In genomic region chr13:96045396-96045795, GRCm38 (mm10) we compare ENCODE assay signal across 33 mouse cellular contexts. TPM values are rescaled to one million over a fixed set of nuclear protein-coding genes. Genes with fewer than 3 reads are reported as not detected.
DNase-seq lines count a peak whose midpoint lies in the region; ATAC-seq and TF ChIP-seq lines count a peak whose summit lies in the region.
"Had no signal": no experiment of that assay in that cellular context is flagged by ENCODE, and none has a peak within 500 bp of the region (broad histone marks: within the 10 kb centered on the region; RNA-seq: fewer than 3 reads in every experiment).

No protein-coding gene starts in this region.

- no peak overlapping the region for H3K4me3 ChIP-seq in forebrain, embryonic 13.5 days
- H3K4me3 ChIP-seq in forebrain, embryonic 10.5 days: no peak overlapping the region
- H3K4me3 ChIP-seq in hindbrain, embryonic 13.5 days: no peak overlapping the region
- no peak overlapping the region for H3K4me3 ChIP-seq in hindbrain, embryonic 12.5 days
- H3K4me3 ChIP-seq: embryonic facial prominence, embryonic 10.5 days; heart, embryonic 10.5 days; limb, embryonic 13.5 days; liver, embryonic 12.5 days; midbrain, embryonic 13.5 days had no signal

- WGBS in forebrain, embryonic 13.5 days: 32% methylated on average over 5 of the region's 5 CpGs
- 73% methylated on average over 5 of the region's 5 CpGs for WGBS in forebrain, embryonic 10.5 days
- WGBS in hindbrain, embryonic 13.5 days: 35% methylated on average over 5 of the region's 5 CpGs
- 45% methylated on average over 5 of the region's 5 CpGs for WGBS in hindbrain, embryonic 12.5 days

- TF ChIP-seq CTCF in brain, embryonic 14.5 days (IDR thresholded peaks at IDR 0.05; ENCODE audit: borderline replicate concordance, extremely low read depth, insufficient read depth, insufficient read length): no peak

- ATAC-seq in forebrain, embryonic 13.5 days: peak; percentile 30; the same call in 1 of the 2 replicates
- 0 out of 2 replicates have a peak, but pooled peaks have one; percentile 36 for ATAC-seq in hindbrain, embryonic 13.5 days (ENCODE audit: low FRiP score)
- ATAC-seq in hindbrain, embryonic 12.5 days (ENCODE audit: low FRiP score): no peak
- no peak for ATAC-seq in megakaryocyte progenitor cell, adult 5-6 weeks (replicated peaks; ENCODE audit: poor library complexity)
- ATAC-seq: activated CD4-positive, CD25-positive, alpha-beta regulatory T cell, adult 4 months; CD4-positive, CD25-positive, alpha-beta regulatory T cell, adult 4 months; intestine, embryonic 16.5 days; liver, embryonic 12.5 days; midbrain, embryonic 13.5 days; Patski had no signal

- no peak overlapping the region for H3K4me2 ChIP-seq in forebrain, embryonic 13.5 days
- H3K4me2 ChIP-seq in hindbrain, embryonic 13.5 days: no peak overlapping the region
- no peak overlapping the region for H3K4me2 ChIP-seq in hindbrain, embryonic 12.5 days (replicated peaks)
- H3K4me2 ChIP-seq: limb, embryonic 13.5 days; liver, embryonic 12.5 days; midbrain, embryonic 13.5 days had no signal

- no peak overlapping the region for H3K27ac ChIP-seq in forebrain, embryonic 13.5 days
- no peak overlapping the region for H3K27ac ChIP-seq in forebrain, embryonic 10.5 days
- no peak overlapping the region for H3K27ac ChIP-seq in hindbrain, embryonic 13.5 days
- no peak overlapping the region for H3K27ac ChIP-seq in hindbrain, embryonic 12.5 days
- H3K27ac ChIP-seq: embryonic facial prominence, embryonic 10.5 days; heart, embryonic 10.5 days; limb, embryonic 13.5 days; liver, embryonic 12.5 days; midbrain, embryonic 13.5 days had no signal

- no peaks in the 10 kb centered on the region for H3K9me3 ChIP-seq in forebrain, embryonic 13.5 days (replicated peaks)
- H3K9me3 ChIP-seq in forebrain, embryonic 10.5 days: no peaks in the 10 kb centered on the region
- no peaks in the 10 kb centered on the region for H3K9me3 ChIP-seq in hindbrain, embryonic 13.5 days
- no peaks in the 10 kb centered on the region for H3K9me3 ChIP-seq in hindbrain, embryonic 12.5 days (replicated peaks)
- H3K9me3 ChIP-seq: embryonic facial prominence, embryonic 10.5 days; heart, embryonic 10.5 days; liver, embryonic 12.5 days; midbrain, embryonic 13.5 days had no signal

- H3K4me1 ChIP-seq in forebrain, embryonic 13.5 days: peaks cover 4% of the 10 kb centered on the region; the same call in 1 of the 2 replicates
- no peaks in the 10 kb centered on the region; the same call in 1 of the 2 replicates for H3K4me1 ChIP-seq in forebrain, embryonic 10.5 days
- 0 out of 2 replicates have a peak, but pooled peaks cover 4% of the 10 kb centered on the region for H3K4me1 ChIP-seq in hindbrain, embryonic 13.5 days (replicated peaks)
- H3K4me1 ChIP-seq in hindbrain, embryonic 12.5 days: no peaks in the 10 kb centered on the region
- H3K4me1 ChIP-seq: embryonic facial prominence, embryonic 10.5 days; heart, embryonic 10.5 days; limb, embryonic 13.5 days; liver, embryonic 12.5 days had no signal

- DNase-seq in forebrain, embryonic 10.5 days (ENCODE audit: extremely low spot score, low spot score): no peak
- DNase-seq in MN1 (ENCODE audit: low spot score): peak; percentile 89
- peak; percentile 66 for DNase-seq in brain, embryonic 14.5 days (ENCODE audit: low read depth)
- no peak for DNase-seq in left cerebral cortex, adult 9 months (ENCODE audit: low spot score in 2 of 2)
- DNase-seq: adrenal gland, adult 8-10 months; heart, postnatal 4 days; kidney, postnatal 25 days; lung, adult 18-20 months; lung, postnatal 10 days; thymus, adult 18-20 months; thymus, postnatal 36 days had no signal

- H3K36me3 ChIP-seq in forebrain, embryonic 13.5 days (ENCODE audit: poor library complexity, severe bottlenecking): no peaks in the 10 kb centered on the region
- H3K36me3 ChIP-seq in forebrain, embryonic 10.5 days (replicated peaks): no peaks in the 10 kb centered on the region
- H3K36me3 ChIP-seq in hindbrain, embryonic 13.5 days: no peaks in the 10 kb centered on the region
- H3K36me3 ChIP-seq in hindbrain, embryonic 12.5 days: no peaks in the 10 kb centered on the region
- H3K36me3 ChIP-seq: embryonic facial prominence, embryonic 10.5 days; heart, embryonic 10.5 days; limb, embryonic 13.5 days; liver, embryonic 12.5 days; midbrain, embryonic 13.5 days had no signal

- H3K27me3 ChIP-seq in forebrain, embryonic 13.5 days: no peaks in the 10 kb centered on the region
- H3K27me3 ChIP-seq in forebrain, embryonic 10.5 days (ENCODE audit: poor library complexity, severe bottlenecking): no peaks in the 10 kb centered on the region
- H3K27me3 ChIP-seq in hindbrain, embryonic 13.5 days: no peaks in the 10 kb centered on the region
- no peaks in the 10 kb centered on the region for H3K27me3 ChIP-seq in hindbrain, embryonic 12.5 days
- H3K27me3 ChIP-seq: limb, embryonic 13.5 days; liver, embryonic 12.5 days; midbrain, embryonic 13.5 days had no signal

- no peak for TF ChIP-seq POLR2A in brain, embryonic 14.5 days (IDR thresholded peaks at IDR 0.05; ENCODE audit: borderline replicate concordance, extremely low read depth, insufficient read depth, insufficient read length, poor library complexity, severe bottlenecking)

- no peak overlapping the region for H3K9ac ChIP-seq in forebrain, embryonic 13.5 days
- no peak overlapping the region for H3K9ac ChIP-seq in hindbrain, embryonic 13.5 days
- H3K9ac ChIP-seq in hindbrain, embryonic 12.5 days: no peak overlapping the region
- H3K9ac ChIP-seq: limb, embryonic 13.5 days; liver, embryonic 12.5 days; midbrain, embryonic 13.5 days had no signal

RNA-seq across cellular contexts. Expression of gene Gm20075, which starts 35.8 kb away (rescaled TPM):
- 37.8 and 41.2 TPM in 2 replicates for polyA plus RNA-seq in forebrain, embryonic 13.5 days (2015; fragmentation: Nextera tagmentation; extraction: Ambion mirVana)
- 31.3 and 34.4 TPM in 2 replicates for polyA plus RNA-seq in forebrain, embryonic 10.5 days (2016; fragmentation: Nextera tagmentation; extraction: Ambion mirVana)
- 30.1 and 31.6 TPM in 2 replicates for polyA plus RNA-seq in hindbrain, embryonic 13.5 days (2015; fragmentation: Nextera tagmentation; extraction: Ambion mirVana)
- polyA plus RNA-seq in hindbrain, embryonic 12.5 days (2016; fragmentation: Nextera tagmentation; extraction: Ambion mirVana): 27.6 and 32.0 TPM in 2 replicates
- polyA plus RNA-seq in brain, embryonic 14.5 days (2012; rRNA removed): 2.4 and 3.2 TPM in 2 replicates
- total RNA-seq in megakaryocyte progenitor cell, adult 5-6 weeks (2015): 3.4 and 6.7 TPM in 2 replicates
- 7.2 and 11.6 TPM in 2 replicates for total RNA-seq in megakaryocyte progenitor cell, adult 5-6 weeks (2017)
- polyA plus RNA-seq: small intestine, adult 2 months had no signal

RNA-seq across cellular contexts. Expression of gene Gm17190, which starts 36.5 kb away (rescaled TPM):
- not detected in 2 replicates for polyA plus RNA-seq in forebrain, embryonic 13.5 days (2015; fragmentation: Nextera tagmentation; extraction: Ambion mirVana)
- polyA plus RNA-seq in forebrain, embryonic 10.5 days (2016; fragmentation: Nextera tagmentation; extraction: Ambion mirVana): not detected in 2 replicates
- 0.31 and 0.62 TPM in 2 replicates for polyA plus RNA-seq in hindbrain, embryonic 13.5 days (2015; fragmentation: Nextera tagmentation; extraction: Ambion mirVana)
- polyA plus RNA-seq in hindbrain, embryonic 12.5 days (2016; fragmentation: Nextera tagmentation; extraction: Ambion mirVana): 0.38 and 0.43 TPM in 2 replicates
- not detected in 2 replicates for polyA plus RNA-seq in brain, embryonic 14.5 days (2012; rRNA removed)
- total RNA-seq in megakaryocyte progenitor cell, adult 5-6 weeks (2015): not detected in 2 replicates
- not detected in 2 replicates for total RNA-seq in megakaryocyte progenitor cell, adult 5-6 weeks (2017)
- total RNA-seq: adrenal gland, adult 8-10 months; gastrocnemius, adult 18-20 months; gastrocnemius, postnatal 4 days; heart, postnatal 4 days; layer of hippocampus, adult 8-10 months; left cerebral cortex, postnatal 25 days had no signal
- polyA plus RNA-seq: activated CD4-positive, CD25-positive, alpha-beta regulatory T cell, adult 4 months; CD4-positive, CD25-positive, alpha-beta regulatory T cell, adult 4 months; cerebellum, adult 2 months; embryonic facial prominence, embryonic 10.5 days; heart, embryonic 10.5 days; heart, embryonic 16.5 days; intestine, embryonic 16.5 days; kidney, embryonic 14.5 days; limb, embryonic 13.5 days; liver, embryonic 12.5 days; midbrain, embryonic 13.5 days; small intestine, adult 2 months; stomach, embryonic 16.5 days had no signal

Comparison
In these comparisons a context has a peak if more than half of its experiments do, and no peak if none do; other contexts are left out.
1. ATAC-seq: peak in forebrain, embryonic 13.5 days (single experiment) and hindbrain, embryonic 13.5 days (single experiment); none in hindbrain, embryonic 12.5 days (single experiment) and megakaryocyte progenitor cell, adult 5-6 weeks (single experiment).
2. DNase-seq: peak in MN1 (single experiment) and brain, embryonic 14.5 days (single experiment); none in forebrain, embryonic 10.5 days (single experiment) and left cerebral cortex, adult 9 months (0 of 2).